Mouse (Mus musculus): Measurements from ENCODE around the gene Ptms.

DNA sequence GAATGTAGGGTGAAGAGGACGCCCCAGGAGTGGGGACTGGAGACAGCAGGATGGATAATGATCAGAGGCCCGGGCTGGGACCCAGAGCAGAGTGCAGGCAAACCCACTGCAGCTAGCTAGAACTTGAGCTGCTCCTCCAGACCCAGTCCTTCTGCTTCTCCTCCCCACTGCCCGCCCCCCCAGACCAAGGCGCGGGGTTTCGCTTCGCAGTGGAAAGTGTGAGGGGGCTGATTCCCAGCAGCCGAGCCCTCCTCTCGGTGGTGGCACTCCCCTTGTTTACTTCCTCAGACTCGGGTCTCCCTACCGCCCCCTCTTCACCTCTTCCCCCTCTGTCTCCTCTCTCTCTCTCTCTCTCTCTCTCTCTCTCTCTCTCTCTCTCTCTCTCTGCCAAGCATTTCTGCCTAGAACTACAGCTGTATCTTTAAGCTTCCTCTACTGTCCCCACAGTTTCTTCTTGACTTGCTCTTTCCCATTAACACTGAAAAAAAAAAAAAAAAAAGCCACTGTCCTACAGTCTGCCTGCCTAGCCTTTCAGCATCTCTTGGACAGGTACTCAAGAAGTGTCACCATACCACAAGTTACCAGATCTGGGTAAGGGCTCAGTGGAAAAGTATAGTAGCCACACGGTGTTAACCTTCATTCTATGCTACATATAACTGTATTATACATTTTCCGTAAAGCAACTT, 8.2 kb downstream of the Ptms start, which contains the start of gene Lag3:
- TF ChIP-seq POLR2AphosphoS5 (IDR thresholded peaks at IDR 0.05; ENCODE audit: insufficient replicate concordance, low read depth, low read length): no peak
- TF ChIP-seq GATA2 (IDR thresholded peaks at IDR 0.05; ENCODE audit: borderline replicate concordance, low read depth, low read length): no peak
- no peak for TF ChIP-seq CTCF (IDR thresholded peaks at IDR 0.05; ENCODE audit: low read depth, low read length)

All from G1E (cell line).